ENCODE assay signal across 23 mouse cellular contexts in genomic region chr2:126540390-126540925, GRCm38 (mm10). TPM values are rescaled to one million over a fixed set of nuclear protein-coding genes. Genes with fewer than 3 reads are reported as not detected.
DNase-seq lines count a peak whose midpoint lies in the region; ATAC-seq and TF ChIP-seq lines count a peak whose summit lies in the region.
"Had no signal": no experiment of that assay in that cellular context is flagged by ENCODE, and none has a peak within 500 bp of the region (broad histone marks: within the 10 kb centered on the region; RNA-seq: fewer than 3 reads in every experiment).

No protein-coding gene starts in this region.

- H3K9ac ChIP-seq in heart, embryonic 16.5 days (ENCODE audit: low read length), result no peak overlapping the region
- H3K9ac ChIP-seq in heart, embryonic 11.5 days (ENCODE audit: low read depth, low read length), result no peak overlapping the region
- H3K9ac ChIP-seq in kidney, postnatal 0 days (ENCODE audit: low read depth, low read length), result no peak overlapping the region
- H3K9ac ChIP-seq in hindbrain, embryonic 11.5 days (ENCODE audit: low read depth, low read length), result no peak overlapping the region
- H3K9ac ChIP-seq in midbrain, embryonic 15.5 days, result no peak overlapping the region
- H3K9ac ChIP-seq: embryonic facial prominence, embryonic 13.5 days; forebrain, embryonic 13.5 days; forebrain, postnatal 0 days; hindbrain, embryonic 15.5 days had no signal

- no peaks in the 10 kb centered on the region for H3K36me3 ChIP-seq in heart, embryonic 16.5 days (ENCODE audit: control insufficient read depth, insufficient read depth)
- no peaks in the 10 kb centered on the region for H3K36me3 ChIP-seq in heart, embryonic 11.5 days (ENCODE audit: control insufficient read depth, insufficient read depth, low read length)
- H3K36me3 ChIP-seq in kidney, postnatal 0 days (ENCODE audit: insufficient read depth, low read length), result no peaks in the 10 kb centered on the region
- H3K36me3 ChIP-seq in hindbrain, embryonic 11.5 days (ENCODE audit: control insufficient read depth, insufficient read depth, low read length), result no peaks in the 10 kb centered on the region
- H3K36me3 ChIP-seq in midbrain, embryonic 15.5 days (replicated peaks), result no peaks in the 10 kb centered on the region
- H3K36me3 ChIP-seq: embryonic facial prominence, embryonic 13.5 days; hindbrain, embryonic 10.5 days; hindbrain, embryonic 15.5 days had no signal

- no peak for TF ChIP-seq CTCF in kidney, postnatal 0 days (IDR thresholded peaks at IDR 0.05; ENCODE audit: low read depth)

- no peak overlapping the region for H3K4me3 ChIP-seq in heart, embryonic 16.5 days (ENCODE audit: low read length)
- H3K4me3 ChIP-seq in heart, embryonic 11.5 days (ENCODE audit: low read depth, low read length), result no peak overlapping the region
- no peak overlapping the region for H3K4me3 ChIP-seq in kidney, postnatal 0 days (replicated peaks; ENCODE audit: low read depth, low read length)
- H3K4me3 ChIP-seq in hindbrain, embryonic 11.5 days (ENCODE audit: low read depth, low read length), result no peak overlapping the region
- H3K4me3 ChIP-seq in midbrain, embryonic 15.5 days, result no peak overlapping the region
- H3K4me3 ChIP-seq: embryonic facial prominence, embryonic 13.5 days; forebrain, embryonic 13.5 days; gastrocnemius, adult 2 months; hindbrain, embryonic 10.5 days; hindbrain, embryonic 15.5 days had no signal

- DNase-seq in kidney, adult 8-10 months, result peak; percentile 86 to 95
- DNase-seq in kidney, postnatal 0 days (ENCODE audit: low spot score), result peak; percentile 32
- peak; percentile 68 to 92 for DNase-seq in kidney, postnatal 36 days
- no peak for DNase-seq in right cerebral cortex, adult 2 months (ENCODE audit: low spot score in 2 of 2)
- DNase-seq in hindbrain, embryonic 11.5 days (ENCODE audit: low spot score), result no peak
- DNase-seq: adrenal gland, adult 2 months; adrenal gland, postnatal 25 days; cerebellum, adult 18-20 months; cerebellum, adult 9-11 months; cerebellum, postnatal 36 days; forebrain, postnatal 0 days; gastrocnemius, adult 2 months; gastrocnemius, postnatal 25 days; heart, postnatal 14 days had no signal

- H3K4me2 ChIP-seq in heart, embryonic 16.5 days (ENCODE audit: low read depth, low read length), result no peak overlapping the region
- H3K4me2 ChIP-seq in heart, embryonic 11.5 days, result no peak overlapping the region
- H3K4me2 ChIP-seq in kidney, postnatal 0 days (ENCODE audit: low read length), result no peak overlapping the region
- no peak overlapping the region for H3K4me2 ChIP-seq in hindbrain, embryonic 11.5 days (replicated peaks; ENCODE audit: low read depth, low read length)
- no peak overlapping the region for H3K4me2 ChIP-seq in midbrain, embryonic 15.5 days
- H3K4me2 ChIP-seq: embryonic facial prominence, embryonic 13.5 days; forebrain, embryonic 13.5 days; hindbrain, embryonic 15.5 days had no signal

- 0 out of 2 replicates have a peak overlapping the region, but pooled peaks have one; percentile 19 for H3K27ac ChIP-seq in heart, embryonic 16.5 days (ENCODE audit: low read length)
- no peak overlapping the region for H3K27ac ChIP-seq in heart, embryonic 11.5 days (ENCODE audit: low read depth, low read length)
- H3K27ac ChIP-seq in kidney, postnatal 0 days, result no peak overlapping the region; the same call in 1 of the 2 replicates
- H3K27ac ChIP-seq in hindbrain, embryonic 11.5 days (ENCODE audit: low read depth, low read length), result no peak overlapping the region
- no peak overlapping the region for H3K27ac ChIP-seq in midbrain, embryonic 15.5 days
- H3K27ac ChIP-seq: embryonic facial prominence, embryonic 13.5 days; forebrain, embryonic 13.5 days; gastrocnemius, adult 2 months; hindbrain, embryonic 10.5 days; hindbrain, embryonic 15.5 days had no signal

- no peaks in the 10 kb centered on the region for H3K27me3 ChIP-seq in heart, embryonic 16.5 days (ENCODE audit: control insufficient read depth, insufficient read depth, low read length)
- H3K27me3 ChIP-seq in heart, embryonic 11.5 days (ENCODE audit: control insufficient read depth, insufficient read depth, low read length), result no peaks in the 10 kb centered on the region
- no peaks in the 10 kb centered on the region for H3K27me3 ChIP-seq in kidney, postnatal 0 days (ENCODE audit: insufficient read depth, low read length)
- no peaks in the 10 kb centered on the region for H3K27me3 ChIP-seq in hindbrain, embryonic 11.5 days (ENCODE audit: control insufficient read depth, insufficient read depth, low read length)
- no peaks in the 10 kb centered on the region for H3K27me3 ChIP-seq in midbrain, embryonic 15.5 days (replicated peaks)
- H3K27me3 ChIP-seq: CH12.LX; embryonic facial prominence, embryonic 13.5 days; forebrain, embryonic 13.5 days; hindbrain, embryonic 15.5 days had no signal

- no peaks in the 10 kb centered on the region for H3K9me3 ChIP-seq in heart, embryonic 16.5 days (replicated peaks; ENCODE audit: control insufficient read depth, low read length)
- H3K9me3 ChIP-seq in heart, embryonic 11.5 days (replicated peaks; ENCODE audit: control insufficient read depth, low read length), result no peaks in the 10 kb centered on the region
- no peaks in the 10 kb centered on the region for H3K9me3 ChIP-seq in kidney, postnatal 0 days (replicated peaks; ENCODE audit: low read length)
- H3K9me3 ChIP-seq in hindbrain, embryonic 11.5 days (ENCODE audit: control insufficient read depth, low read length), result no peaks in the 10 kb centered on the region
- H3K9me3 ChIP-seq in midbrain, embryonic 15.5 days, result no peaks in the 10 kb centered on the region
- H3K9me3 ChIP-seq: embryonic facial prominence, embryonic 13.5 days; forebrain, embryonic 13.5 days; hindbrain, embryonic 10.5 days; hindbrain, embryonic 15.5 days had no signal

- 64% methylated on average over 6 of the region's 6 CpGs for WGBS in heart, embryonic 16.5 days
- WGBS in heart, embryonic 11.5 days (ENCODE audit: insufficient replicate concordance), result 65% methylated on average over 6 of the region's 6 CpGs
- WGBS in kidney, postnatal 0 days, result 62% methylated on average over 6 of the region's 6 CpGs
- 86% methylated on average over 6 of the region's 6 CpGs for WGBS in hindbrain, embryonic 11.5 days
- 91% methylated on average over 6 of the region's 6 CpGs for WGBS in midbrain, embryonic 15.5 days

- peaks cover 4% of the 10 kb centered on the region for H3K4me1 ChIP-seq in heart, embryonic 16.5 days (ENCODE audit: control insufficient read depth, insufficient read depth, low read length)
- no peaks in the 10 kb centered on the region for H3K4me1 ChIP-seq in heart, embryonic 11.5 days (ENCODE audit: control insufficient read depth, insufficient read depth, low read length)
- no peaks in the 10 kb centered on the region for H3K4me1 ChIP-seq in kidney, postnatal 0 days (replicated peaks; ENCODE audit: insufficient read depth, low read length)
- H3K4me1 ChIP-seq in hindbrain, embryonic 11.5 days (replicated peaks; ENCODE audit: control insufficient read depth, insufficient read depth, low read length), result no peaks in the 10 kb centered on the region
- no peaks in the 10 kb centered on the region for H3K4me1 ChIP-seq in midbrain, embryonic 15.5 days
- H3K4me1 ChIP-seq: embryonic facial prominence, embryonic 13.5 days; forebrain, embryonic 13.5 days; hindbrain, embryonic 10.5 days; hindbrain, embryonic 15.5 days had no signal

- ATAC-seq in heart, embryonic 16.5 days (replicated peaks; ENCODE audit: extremely low read depth, insufficient read depth, low FRiP score), result no peak
- no peak for ATAC-seq in heart, embryonic 11.5 days (replicated peaks; ENCODE audit: insufficient number of reproducible peaks, low FRiP score, low TSS enrichment)
- ATAC-seq in kidney, postnatal 0 days (replicated peaks; ENCODE audit: low FRiP score, low read depth), result peak; percentile 93
- ATAC-seq in hindbrain, embryonic 11.5 days (ENCODE audit: low FRiP score), result no peak
- no peak for ATAC-seq in midbrain, embryonic 15.5 days (replicated peaks)
- ATAC-seq: forebrain, embryonic 13.5 days; forebrain, postnatal 0 days; Patski had no signal

RNA-seq across cellular contexts. Expression of gene Slc27a2, which starts 11.7 kb away (rescaled TPM):
- polyA plus RNA-seq in heart, embryonic 16.5 days (2015; fragmentation: Nextera tagmentation; extraction: Ambion mirVana), result 0.66 and 0.80 TPM in 2 replicates
- 0.42 and 1.4 TPM in 2 replicates for polyA plus RNA-seq in heart, embryonic 11.5 days (2014; fragmentation: Nextera tagmentation; extraction: Ambion mirVana)
- polyA plus RNA-seq in kidney, postnatal 0 days (2015; fragmentation: Nextera tagmentation; extraction: Ambion mirVana), result 214 and 258 TPM in 2 replicates
- polyA plus RNA-seq in hindbrain, embryonic 11.5 days (2014; fragmentation: Nextera tagmentation; extraction: Ambion mirVana), result 0.51 and 0.71 TPM in 2 replicates
- 12.7 and 13.0 TPM in 2 replicates for polyA plus RNA-seq in midbrain, embryonic 15.5 days (2015; fragmentation: Nextera tagmentation; extraction: Ambion mirVana)
- polyA plus RNA-seq: Patski had no signal

RNA-seq across cellular contexts. Expression of gene Atp8b4, which starts 40.0 kb away (rescaled TPM):
- polyA plus RNA-seq in heart, embryonic 16.5 days (2015; fragmentation: Nextera tagmentation; extraction: Ambion mirVana), result 1.1 and 2.0 TPM in 2 replicates
- polyA plus RNA-seq in heart, embryonic 11.5 days (2014; fragmentation: Nextera tagmentation; extraction: Ambion mirVana), result 0.17 and 0.25 TPM in 2 replicates
- 0.12 and 0.18 TPM in 2 replicates for polyA plus RNA-seq in kidney, postnatal 0 days (2015; fragmentation: Nextera tagmentation; extraction: Ambion mirVana)
- 0.06 TPM in 1 of 2 replicates, not detected in the other for polyA plus RNA-seq in hindbrain, embryonic 11.5 days (2014; fragmentation: Nextera tagmentation; extraction: Ambion mirVana)
- polyA plus RNA-seq in midbrain, embryonic 15.5 days (2015; fragmentation: Nextera tagmentation; extraction: Ambion mirVana), result 0.10 and 0.25 TPM in 2 replicates
- polyA plus RNA-seq: forebrain, embryonic 13.5 days had no signal

Comparison
In these comparisons a context has a peak if more than half of its experiments do, and no peak if none do; other contexts are left out.
1. DNase-seq: peak in kidney, adult 8-10 months (2 of 2), kidney, postnatal 0 days (single experiment) and kidney, postnatal 36 days (2 of 2); none in right cerebral cortex, adult 2 months (0 of 2) and hindbrain, embryonic 11.5 days (single experiment).
2. RNA of gene Slc27a2, which starts 11.7 kb away (polyA plus RNA-seq): 214 to 258 TPM in kidney, postnatal 0 days; 12.7 to 13.0 TPM in midbrain, embryonic 15.5 days, 0.42 to 1.4 TPM in heart, embryonic 11.5 days, 0.66 to 0.80 TPM in heart, embryonic 16.5 days and 0.51 to 0.71 TPM in hindbrain, embryonic 11.5 days; every median in the first group is over 10 times any median in the second.